Mouse (Mus musculus): ENCODE data around the gene Olfr640.

The Olfr640 gene

DNA sequence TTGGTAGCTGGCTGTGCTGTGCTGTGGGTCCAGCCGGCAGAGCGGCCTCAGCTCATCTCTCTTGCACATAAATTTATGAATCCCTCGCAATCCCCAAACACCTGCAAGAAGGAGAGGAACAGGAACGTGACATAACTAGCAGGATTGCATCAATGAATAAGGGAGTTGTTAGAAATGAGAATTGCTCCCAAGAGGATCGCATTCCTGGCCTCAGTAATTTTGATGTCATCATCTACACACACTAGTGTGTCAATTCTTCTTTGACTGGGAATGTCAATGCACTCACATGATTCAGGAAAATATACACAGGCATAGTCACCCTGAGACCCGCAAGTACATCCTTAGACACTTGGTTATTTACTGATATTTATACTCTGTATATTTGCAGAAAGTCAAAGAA is at the start of gene Olfr640:
Gene Olfr640, minus strand, starts transcription at position 101 of the 400 bp plus-strand sequence.
- no peak for DNase-seq

GRCm38 (mm10) chr7:104071769-104072168 is 46.4 kb upstream of the Olfr640 start, which contains the start of gene Olfr644:
Gene Olfr644, minus strand, starts transcription at chr7:104071869.
- DNase-seq: no peak

- no peak for DNase-seq
Measured at GRCm38 (mm10) chr7:104061345-104061744, 36.0 kb upstream of the Olfr640 start, which contains the start of gene 4930516K23Rik. Gene 4930516K23Rik, minus strand, starts transcription at chr7:104061445.

GRCm38 (mm10) chr7:104059215-104059614 is 33.8 kb upstream of the Olfr640 start:
- DNase-seq: no peak

- DNase-seq: no peak
Measured at GRCm38 (mm10) chr7:104052566-104052965, 27.2 kb upstream of the Olfr640 start, which contains the start of gene Olfr642. Gene Olfr642, minus strand, starts transcription at chr7:104052666.

GRCm38 (mm10) chr7:104050745-104051144 is 25.4 kb upstream of the Olfr640 start:
- no peak for DNase-seq

- DNase-seq: no peak
Measured at GRCm38 (mm10) chr7:104035145-104035544, 9.8 kb upstream of the Olfr640 start, which contains the start of gene Olfr641. Gene Olfr641, plus strand, starts transcription at chr7:104035445.

GRCm38 (mm10) chr7:104026978-104027377 is 1.6 kb upstream of the Olfr640 start:
- no peak for DNase-seq

DNA sequence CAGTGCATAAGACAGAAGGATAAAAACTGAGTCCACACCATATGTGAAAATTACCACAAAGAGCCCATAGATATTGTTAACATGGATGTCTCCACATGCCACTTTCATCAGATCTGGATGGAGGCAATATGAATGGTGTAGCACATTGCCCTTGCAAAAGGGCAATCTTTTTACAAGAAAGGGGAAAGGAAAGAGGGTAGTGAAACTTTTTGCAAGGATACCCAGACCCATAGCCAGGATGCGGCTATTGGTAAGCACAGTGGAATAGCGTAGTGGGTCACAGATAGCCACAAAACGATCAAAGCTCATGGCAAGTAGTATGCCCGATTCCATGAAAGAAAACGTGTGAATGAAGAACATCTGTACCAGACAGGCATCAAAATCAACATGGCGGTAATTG is 3.7 kb downstream of the Olfr640 start:
- no peak for DNase-seq

DNA sequence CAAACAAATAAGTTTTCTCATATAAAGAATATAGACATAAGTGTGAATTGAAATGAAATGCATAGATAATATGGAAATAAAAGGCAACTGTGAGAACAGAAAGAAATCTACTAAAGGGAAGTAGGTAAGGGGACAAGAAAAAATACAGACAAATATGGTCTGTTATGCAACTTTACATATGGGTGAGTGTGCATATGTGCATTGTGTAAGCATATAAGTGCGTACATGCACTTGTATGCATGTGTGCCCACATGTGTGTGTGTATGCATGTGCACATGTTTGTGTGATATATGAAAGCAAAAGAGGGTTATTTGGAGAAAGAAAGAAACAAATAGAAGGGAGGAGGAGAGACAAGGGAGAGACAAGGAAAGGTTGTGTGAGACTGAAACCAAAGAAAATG is 6.4 kb downstream of the Olfr640 start:
- no peak for DNase-seq

GRCm38 (mm10) chr7:104017203-104017602 is 8.2 kb downstream of the Olfr640 start, which contains the start of gene Olfr639:
Gene Olfr639, minus strand, starts transcription at chr7:104017303.
- no peak for DNase-seq

GRCm38 (mm10) chr7:103999124-103999523 is 26.2 kb downstream of the Olfr640 start:
- DNase-seq: no peak

DNA sequence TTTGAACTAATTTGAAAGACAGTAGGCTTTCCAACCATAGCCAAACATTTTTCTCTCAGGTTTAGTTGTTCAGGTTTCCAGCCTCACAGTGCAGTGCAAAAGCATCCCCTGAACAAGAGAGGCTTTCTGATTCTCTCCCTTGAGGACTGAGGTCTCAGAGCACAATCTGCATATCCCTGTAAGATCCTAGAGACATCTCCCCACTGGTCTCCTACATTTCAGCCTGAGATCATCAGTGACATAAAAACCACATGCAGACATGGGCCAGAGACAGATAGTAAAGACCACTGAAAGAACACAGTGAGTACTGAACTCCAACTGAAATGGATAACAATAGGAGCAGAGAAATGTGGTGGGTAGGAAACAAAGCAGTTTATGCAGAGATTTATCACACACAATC is 26.9 kb downstream of the Olfr640 start, which contains the start of gene Olfr638:
Gene Olfr638, plus strand, starts transcription at position 301 of the 400 bp plus-strand sequence.
- DNase-seq: no peak

DNA sequence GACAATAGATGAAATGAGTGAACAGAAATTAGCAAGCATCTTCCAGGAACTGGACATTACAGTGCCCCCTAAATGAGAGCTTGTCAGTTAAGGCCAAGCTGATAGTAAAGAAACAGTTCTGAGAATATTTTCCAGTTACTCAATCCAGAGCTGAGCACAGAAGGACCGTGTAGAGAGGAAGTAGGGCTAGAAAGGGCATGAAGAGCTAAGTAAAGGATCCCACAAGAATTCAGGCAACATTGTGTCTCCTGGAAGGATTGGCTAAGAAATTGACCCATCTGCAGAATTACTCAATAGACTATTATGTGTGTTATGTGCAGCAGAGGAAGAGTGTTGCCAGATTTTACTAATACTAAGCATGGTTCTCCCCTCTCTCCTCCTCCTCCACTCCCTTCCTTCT is 53.6 kb downstream of the Olfr640 start:
- no peak for DNase-seq

DNA sequence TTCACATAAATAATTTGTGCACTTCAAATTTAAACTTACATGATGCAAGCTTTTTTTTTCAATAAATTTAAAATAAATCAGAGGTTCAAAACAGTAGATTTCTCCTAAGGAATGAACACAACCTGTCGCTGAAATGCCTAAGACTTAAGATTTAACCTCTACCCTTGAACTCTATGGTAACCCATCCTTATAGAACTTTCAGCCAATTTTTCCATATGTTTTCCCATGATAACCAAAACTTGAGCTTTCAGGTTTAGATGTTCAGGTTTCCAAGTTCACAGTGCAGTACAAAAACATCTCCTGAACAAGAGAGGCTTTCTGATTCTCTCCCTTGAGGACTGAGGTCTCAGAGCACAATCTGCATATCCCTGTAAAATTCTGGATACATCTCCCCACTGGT is 54.5 kb downstream of the Olfr640 start, which contains the start of gene Olfr635:
Gene Olfr635, plus strand, starts transcription at position 301 of the 400 bp plus-strand sequence.
- no peak for DNase-seq

All from lung, postnatal 10 days (tissue).